Mouse (Mus musculus) cerebellum, postnatal 25 days (tissue): ENCODE results near the gene Insl5.
A peak's percentile ranks its signal among the peaks of the same experiment; 100 is the strongest.

Experiments
- DNase-seq, 2 experiments: peaks; one replicate each; pipeline ENCODE4 v3.0.0; 2021; ENCODE audit warnings: mixed read lengths in 2 of 2

Insl5 gene

DNA sequence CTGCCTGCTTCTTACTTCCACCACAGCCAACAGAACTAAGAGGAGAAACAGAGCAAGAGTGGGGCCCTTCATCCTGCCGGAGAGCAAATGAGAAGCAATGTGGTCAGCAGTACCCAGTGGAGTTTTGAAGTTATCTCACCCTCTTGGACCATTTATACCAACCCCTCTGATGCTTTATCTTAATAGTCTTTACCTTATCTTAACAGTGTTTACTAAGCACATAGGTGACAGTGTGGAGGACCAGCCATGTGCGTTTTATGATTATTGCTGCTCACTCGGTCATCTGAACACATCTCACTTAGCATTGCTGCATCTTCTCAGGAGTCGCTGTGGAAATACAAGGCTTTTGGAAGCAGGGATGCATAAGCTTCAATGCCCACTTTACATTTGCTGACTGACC, at the start of gene Insl5:
Gene Insl5, minus strand, starts transcription at position 222 of the 400 bp plus-strand sequence.
- no peak for DNase-seq

DNA sequence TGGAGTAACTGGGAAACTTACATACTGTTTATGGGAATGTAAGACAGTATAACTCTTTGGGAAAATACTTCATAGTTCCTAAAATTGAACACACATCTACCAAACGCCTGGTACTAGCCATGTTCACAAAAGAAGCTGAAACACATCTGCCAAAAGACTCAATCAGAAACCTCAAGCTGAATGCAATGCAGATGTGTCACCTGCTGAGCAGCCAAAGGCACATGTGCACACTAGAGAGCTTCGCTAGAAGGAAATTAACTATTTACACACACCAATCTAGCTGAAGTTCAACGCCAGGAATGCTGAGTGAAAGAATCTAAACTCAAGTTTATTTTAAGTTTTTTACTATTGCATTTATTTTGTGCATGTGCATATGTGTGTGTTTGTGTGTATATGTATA, 44.0 kb upstream of the Insl5 start:
- DNase-seq, result no peak

DNA sequence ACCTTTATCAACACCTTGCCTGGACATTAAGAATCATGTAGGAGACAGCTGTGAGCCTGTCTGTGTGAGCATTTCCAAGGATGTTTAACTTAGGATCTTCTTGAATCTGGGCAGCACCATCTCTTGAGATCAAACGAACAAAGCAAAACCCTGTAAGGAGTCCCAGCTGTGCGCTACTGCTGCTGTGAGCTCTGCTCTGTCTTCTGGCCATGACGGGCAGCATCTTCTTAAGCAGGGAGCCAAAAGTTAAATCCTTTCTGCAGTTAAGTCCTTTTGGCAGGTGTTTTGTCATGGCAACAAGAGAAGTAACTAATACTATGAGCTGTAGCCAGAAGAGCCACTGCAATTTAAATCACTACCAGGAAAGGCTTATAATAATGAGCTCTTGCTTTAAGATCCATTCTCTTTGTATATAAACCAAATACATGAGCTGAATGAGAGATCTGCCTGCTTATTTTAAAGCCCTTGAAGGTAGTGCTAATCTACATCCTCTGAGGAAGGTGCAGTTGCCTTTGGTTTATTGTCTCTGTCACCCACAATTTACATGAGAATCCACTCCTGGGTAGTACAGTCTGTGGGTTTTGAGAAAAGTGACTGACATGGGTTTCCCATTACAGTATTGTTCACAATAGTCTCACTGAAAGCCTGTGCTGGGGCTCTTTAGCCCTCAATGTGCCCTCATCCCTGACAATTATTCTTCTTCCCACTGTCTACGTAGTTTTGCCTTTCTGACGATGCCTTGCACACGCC, 41.4 kb upstream of the Insl5 start:
- DNase-seq, result no peak

DNA sequence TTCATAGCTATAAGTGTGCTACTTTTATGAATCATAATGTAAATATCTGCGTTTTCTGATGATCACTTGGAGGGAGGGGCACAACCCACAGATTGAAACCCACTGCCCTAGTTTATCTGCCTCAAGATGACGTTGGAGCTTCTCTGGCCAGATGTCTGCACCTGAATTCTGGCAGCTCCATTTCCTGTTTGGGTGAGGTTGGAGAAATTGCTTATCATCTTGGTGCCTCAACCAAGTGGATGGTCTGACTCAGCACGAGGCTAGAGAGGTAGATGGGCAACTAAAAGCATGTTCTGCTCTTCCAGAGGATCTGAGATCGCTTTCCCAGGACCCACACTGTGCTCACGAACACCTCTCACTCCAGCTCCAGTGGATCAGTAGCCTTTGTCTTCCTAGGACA, 38.3 kb upstream of the Insl5 start:
- DNase-seq, result no peak

DNA sequence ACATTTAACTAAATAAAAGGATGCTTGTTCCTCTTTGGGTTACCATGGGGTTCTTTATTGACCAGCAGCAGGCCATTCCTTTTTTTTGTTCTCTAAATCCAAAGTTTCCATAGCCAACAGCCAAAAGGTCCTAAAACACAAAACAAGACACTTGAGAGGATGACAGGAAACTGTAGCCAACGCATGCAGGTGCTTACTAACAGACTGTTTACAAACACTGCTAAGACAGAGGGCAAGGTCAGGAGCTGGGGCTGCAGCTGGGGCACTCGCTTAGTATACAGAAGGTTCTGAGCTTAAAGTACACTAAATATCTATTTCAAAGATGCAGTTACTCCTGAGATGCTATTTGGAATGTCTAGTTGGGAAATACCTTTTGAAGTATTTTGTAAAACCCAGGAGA, 37.8 kb upstream of the Insl5 start:
- no peak for DNase-seq

DNA sequence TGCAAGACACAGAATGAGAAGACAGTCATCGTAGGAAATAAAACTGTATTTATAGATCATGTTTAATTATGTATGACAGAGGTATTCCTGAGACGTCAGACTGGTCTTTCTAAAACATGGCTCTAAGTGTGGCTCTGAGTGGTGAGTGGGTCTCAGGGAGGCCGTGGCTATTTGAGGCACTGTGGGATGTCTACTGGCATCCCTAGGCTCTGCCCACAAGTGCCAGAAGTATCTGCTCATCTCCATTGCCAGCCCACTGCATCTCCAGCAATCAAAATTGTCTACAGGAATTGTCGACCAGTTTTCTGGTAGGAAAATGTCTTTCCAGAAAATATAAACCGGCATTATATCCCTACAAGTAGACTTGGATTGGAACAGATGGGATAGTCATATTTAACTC, 30.3 kb upstream of the Insl5 start:
- no peak for DNase-seq

DNA sequence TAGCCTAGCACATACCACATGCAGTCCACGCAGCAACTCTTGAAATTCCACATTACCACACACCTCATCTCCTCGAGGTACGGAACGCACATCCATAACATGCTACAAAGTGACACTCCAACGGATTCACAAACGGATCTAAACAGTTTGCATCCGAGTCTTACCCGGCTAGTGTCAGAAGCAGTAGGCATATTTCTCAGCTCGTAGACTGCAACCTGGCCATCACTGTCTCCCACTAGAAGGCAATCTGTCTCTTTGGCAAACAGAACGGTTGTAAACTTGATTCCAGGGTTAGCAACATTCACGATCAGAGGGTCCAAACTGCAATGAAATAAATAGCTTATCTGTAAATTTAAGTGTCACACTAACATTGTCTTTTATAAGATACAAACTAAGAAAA, 21.4 kb upstream of the Insl5 start:
- peak; percentile 5 to 12 for DNase-seq

DNA sequence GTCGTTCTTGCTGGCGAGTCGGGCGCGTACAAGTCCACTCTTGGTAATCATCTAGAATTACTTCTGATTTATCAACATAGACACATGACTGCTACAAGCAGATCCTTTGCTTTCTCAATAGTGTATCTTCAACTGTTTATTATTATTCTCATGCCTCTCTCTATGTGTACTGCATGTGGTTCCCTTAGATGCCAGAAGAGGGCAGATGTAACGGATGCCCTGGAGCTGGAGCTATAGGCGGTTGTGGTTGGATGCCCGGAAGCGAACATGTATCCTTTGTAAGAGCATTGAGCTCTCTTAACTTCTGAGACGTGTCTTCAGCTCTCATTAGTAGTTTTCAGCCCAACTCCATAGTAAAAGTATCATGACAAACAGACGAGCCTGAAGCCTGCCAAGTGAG, 16.4 kb upstream of the Insl5 start:
- DNase-seq, result no peak

DNA sequence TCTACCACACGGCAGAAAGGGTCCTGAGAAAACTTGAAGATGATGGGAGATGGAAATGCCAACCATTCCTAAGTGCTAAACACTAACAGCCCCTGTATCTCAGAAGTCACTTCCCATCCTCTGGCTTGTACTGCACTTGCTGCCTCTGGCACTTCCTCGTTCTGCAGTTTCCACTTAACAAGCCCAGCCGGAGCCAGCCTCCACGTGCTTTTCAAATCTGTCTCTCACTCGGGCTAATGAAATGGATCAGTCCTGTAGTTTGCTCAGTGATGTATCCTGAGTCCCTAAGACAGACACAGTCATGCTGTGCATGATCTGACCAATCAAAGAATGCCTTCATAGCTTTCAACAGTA, 13.2 kb upstream of the Insl5 start:
- no peak for DNase-seq

DNA sequence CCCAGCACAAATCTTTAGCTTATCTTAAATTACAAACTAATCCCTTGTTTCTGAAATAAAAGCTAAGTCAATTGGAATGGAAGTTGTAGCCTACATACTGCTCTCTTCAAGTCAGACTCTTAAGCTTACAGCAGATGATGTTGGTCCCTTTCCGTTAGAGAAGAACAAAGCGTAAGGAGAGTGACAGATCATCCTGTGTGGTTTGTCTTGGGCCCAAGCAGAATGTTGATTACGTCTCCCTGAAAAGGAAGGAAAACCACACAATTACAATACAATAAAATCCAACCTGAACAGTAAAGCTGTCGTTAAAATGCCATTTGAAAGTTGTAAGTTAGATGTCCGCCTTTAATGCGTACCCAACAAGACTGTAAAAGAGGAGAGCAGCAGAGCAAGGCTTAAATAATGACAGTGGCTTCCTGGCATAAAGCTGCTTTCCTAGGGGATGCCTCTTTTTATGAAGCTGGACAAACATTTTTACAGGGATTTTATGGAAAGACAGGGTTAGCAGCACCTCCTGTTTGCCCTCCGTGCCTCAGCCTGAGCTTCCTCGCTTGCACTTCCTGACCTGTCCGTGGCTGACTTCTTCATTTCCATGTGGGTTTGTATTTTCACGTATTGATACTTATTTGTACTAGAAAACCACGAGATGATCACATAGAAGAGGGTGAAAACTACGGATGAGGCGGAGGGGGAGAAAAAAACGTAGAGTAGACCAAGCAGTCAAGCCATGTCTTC, 12.6 kb upstream of the Insl5 start:
- no peak for DNase-seq

DNA sequence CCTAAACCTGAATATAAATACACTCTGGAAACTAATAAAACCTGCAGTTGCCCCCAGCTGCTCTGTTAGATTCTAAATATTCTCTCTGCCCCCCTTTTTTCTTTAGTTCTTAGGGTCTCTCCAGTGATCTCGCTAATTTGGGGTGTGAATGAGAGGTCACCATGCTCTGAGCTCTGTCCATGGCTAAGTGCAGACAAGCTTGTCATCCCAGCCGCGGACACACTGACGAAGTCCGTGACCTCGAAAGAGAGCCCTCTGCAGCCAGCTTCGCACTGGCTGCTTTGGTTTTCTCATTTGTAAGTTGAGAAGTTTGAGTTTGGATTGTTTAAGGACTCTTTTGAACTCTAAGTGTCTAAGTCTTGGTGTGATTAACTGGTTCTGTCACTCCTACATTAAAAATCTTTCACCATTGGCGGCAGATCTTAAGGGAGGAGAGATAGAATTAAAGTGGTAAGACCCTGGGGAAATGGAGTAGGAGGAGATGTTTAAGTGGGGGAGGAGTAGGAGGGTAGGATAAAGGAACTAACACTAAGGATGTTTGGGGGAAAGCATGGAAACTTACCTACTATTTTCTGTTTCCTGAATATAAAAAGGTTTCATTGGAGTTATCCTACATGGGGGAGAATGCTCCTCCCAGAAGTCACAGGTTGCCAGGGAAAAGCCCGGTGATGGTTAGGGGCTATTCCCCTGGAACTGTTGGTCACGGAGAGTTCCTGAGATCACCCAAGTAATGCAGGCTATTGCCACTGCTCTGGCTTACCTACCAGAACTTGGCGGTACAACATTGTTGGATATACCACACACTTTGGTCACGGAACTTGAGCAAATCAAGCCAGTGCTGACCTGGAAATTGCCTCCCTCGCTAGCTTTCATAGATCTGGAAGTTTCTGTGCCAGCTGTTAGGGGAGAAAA, 1.8 kb upstream of the Insl5 start:
- DNase-seq, result no peak

DNA sequence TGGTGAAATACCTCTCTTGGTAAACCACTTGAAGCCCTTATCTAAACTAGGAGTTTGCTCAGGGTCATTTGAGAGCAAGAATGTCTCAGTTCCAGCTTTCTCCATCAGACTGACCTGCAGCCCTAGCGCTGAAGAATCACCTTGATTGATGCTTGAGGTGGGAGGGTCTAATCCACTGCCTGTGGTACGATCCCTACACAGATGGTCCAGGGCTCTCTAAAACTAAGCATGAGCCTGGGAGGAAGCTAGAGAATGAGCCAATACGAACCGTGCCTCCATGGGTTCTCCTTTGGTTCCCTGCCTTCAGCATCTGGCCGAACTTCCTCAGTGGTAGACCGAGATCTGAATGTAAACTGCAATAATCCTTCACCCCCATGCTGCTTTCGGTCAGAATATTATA, 1.1 kb upstream of the Insl5 start:
- no peak for DNase-seq

DNA sequence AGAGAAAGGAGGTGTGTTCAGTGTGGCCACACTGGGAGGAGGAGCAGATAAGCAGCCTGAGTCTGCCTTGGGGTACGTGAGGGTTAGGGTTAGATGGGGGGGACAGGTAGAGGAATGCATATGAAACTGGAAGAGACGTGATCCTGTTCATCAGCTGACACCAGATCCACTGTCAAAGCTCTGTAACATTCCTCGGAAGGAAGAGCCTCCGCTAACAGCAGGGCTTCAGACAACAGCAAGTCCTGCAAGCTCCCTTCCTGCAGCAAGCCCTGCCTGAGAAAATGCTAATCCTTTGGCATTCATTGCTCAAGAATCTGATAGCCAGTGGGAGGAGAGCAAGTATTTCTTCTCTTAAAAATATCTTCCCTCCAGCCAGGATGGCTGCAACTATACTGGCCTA, 13.2 kb downstream of the Insl5 start:
- DNase-seq, result no peak

DNA sequence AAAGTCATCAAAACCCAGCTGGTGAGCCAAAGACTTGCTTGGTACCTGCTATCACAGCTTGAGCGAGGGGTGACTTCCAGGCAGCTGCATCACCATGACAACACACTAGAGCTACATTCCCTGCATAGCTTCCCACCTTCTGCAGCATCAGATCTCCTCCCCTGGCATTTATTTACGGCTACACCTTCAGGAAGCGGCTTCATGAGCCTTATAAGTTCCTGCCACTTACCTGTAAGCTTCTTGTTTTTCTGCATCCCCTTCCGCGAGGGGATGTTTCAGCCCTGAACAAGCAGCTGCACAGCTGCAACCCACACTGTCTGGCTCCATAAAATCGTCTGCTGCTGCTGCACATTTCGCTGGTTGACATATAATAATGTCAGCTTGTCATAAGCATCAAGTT, 14.8 kb downstream of the Insl5 start:
- DNase-seq, result no peak

DNA sequence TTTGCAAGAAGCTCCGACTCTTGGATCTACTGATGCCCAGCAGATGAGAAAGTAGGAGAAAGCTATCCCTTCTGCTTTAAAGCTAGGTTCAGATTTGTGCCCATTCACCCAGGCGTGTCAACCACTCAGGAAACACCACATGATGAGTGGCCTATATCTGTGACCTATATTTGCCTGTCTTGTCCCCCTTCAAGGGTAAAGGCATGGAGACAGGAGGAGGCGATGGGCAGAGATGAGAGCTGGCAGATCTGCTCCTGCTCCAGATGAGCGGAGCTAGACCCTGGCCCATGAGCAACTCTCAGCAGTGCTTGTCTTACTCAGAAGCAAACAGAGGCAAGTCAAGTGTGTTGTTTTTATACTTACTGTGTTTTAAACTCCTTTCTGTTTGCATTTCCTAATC, 15.9 kb downstream of the Insl5 start:
- no peak for DNase-seq

DNA sequence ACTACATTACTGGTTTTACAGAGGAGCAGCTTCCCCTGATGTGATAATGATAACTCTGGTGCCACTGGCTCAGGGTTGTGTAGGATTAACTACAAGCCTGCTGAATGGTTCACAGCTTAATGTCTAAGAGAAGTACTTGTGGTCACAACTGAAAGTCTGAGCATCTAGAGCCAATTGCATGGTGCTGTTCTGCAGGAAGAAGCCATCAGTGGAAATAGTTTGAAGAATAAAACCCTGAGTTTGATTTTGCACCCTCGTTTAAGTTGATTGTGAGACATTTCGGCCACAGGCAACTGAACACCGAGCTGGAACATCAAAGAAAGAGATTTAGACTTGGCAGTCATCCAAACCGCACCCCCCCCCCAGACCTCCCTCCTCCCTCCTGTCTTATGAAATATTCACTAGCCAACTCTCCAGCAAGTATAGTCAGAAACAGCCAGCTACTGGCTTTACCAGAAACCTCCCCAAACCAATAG, 19.7 kb downstream of the Insl5 start:
- DNase-seq, result no peak

DNA sequence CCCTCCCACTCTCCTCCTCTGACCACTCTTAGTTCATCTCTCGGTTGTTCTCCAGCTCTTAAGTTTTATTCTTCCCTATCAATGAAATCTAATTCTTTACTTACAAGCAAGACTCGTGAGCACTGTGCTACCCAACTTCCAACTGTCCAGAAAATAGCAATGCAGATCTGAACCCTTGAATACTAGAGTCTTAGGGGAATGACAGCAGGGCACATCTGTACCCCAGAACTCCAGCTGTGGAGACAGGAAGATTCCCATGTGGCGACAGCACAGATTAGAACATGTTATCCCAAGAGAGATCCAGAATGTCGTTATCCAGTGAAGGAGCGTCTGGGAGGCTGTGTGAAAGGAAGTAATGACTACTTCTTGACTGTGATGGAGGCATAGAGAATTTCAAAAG, 20.4 kb downstream of the Insl5 start:
- DNase-seq, result no peak

DNA sequence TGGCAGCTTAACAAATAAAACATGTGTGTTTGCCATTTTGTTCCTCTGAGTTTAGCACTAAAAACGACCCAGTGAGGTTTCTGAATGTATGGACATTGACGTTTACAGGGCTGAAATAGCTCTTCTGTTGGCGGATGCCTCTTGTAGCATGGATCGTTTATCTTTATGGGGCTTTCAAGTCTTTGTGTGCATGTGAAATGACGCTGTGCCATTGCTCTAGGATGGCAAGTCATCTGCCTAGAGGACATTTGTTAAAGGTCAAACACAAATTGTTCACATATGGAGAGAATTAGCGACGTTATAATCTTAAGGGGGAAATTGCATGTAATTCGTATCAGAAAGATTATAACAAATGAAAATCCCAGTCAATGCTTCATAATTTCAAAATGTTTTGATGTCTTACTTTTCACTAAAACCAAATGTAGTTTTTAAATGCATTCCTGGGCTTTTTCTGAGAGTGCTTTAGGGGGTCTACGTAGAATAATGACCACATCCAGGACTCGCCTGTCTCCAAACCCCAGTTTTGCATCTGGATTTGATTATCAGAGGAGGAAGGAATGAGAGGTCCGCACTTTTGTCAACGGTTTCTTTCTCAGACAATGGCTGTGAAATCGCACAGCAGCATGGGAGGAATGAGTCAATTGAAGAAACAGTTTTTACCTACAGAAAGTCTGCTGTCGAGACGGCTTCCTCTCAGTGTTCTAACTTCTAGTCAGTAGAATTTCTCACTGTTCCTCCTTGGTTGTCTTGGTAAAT, 21.3 kb downstream of the Insl5 start:
- no peak for DNase-seq

DNA sequence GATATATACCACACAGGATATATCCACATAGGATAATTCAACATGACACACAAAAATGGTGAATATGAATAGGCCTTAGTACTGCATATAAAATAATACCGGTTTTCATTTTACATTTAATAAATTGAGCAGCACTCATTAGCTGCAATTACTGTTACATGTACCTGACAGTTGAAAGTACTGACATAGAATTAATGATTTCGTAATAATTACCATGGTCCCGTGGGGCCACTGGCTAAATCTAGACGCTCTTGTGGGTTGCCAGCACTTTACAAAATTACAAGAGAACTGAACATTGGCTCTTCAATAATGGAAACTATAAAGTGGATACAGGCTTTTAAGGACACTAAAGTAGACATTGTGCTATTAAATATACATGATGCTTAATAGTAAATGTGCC, 22.0 kb downstream of the Insl5 start:
- DNase-seq, result no peak

DNA sequence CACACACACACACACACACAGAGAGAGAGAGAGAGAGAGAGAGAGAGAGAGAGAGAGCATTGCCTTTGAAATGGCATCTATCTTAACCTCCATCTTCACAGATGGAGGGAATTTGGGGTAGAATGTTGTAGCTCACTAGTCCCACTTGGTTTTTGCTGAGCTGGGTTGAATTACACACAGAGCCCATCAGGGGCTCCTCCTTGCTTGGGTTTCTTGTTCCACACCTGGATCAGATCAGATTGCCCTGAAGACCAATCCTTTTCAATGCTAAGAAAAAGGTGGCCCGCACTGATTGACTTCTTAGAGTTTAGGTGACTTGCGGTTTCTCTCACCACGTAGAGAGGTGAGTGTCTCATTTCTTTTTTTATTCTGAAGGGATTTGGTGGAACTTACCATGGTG, 35.0 kb downstream of the Insl5 start:
- no peak for DNase-seq

DNA sequence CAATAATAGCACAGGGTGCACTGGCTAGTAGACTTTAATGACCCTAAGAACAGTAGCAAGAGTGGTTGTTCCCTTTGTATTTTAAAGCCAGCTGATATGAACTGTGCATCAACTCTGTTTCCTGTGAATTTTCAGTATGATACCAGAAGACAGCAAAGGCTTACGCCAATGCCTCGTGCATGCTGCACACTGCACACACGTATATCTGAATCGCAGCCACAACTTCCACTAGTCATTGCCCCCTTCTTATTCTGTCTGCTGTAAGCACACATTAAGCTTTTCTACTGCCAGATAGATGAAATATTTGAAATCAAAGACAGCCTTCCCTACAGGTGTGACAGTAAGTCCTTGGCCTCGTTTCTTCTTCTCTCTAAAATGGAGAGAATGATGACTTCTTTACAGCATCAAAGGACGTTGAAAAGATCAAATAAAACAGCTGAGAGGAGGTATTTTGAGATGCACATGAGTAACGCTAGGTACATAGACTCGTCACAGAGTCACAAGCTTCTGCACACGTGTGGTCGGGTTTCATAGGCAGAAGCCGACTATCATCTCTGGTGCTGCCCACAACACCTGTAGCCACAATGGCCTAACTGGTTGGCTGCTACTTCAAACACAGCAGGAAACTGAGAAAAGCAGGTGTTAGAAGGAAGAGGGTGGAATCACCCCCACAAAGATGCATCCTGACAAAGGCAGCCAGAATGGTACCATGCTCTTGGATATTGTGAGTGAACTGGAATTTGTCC, 35.9 kb downstream of the Insl5 start:
- DNase-seq, result no peak

DNA sequence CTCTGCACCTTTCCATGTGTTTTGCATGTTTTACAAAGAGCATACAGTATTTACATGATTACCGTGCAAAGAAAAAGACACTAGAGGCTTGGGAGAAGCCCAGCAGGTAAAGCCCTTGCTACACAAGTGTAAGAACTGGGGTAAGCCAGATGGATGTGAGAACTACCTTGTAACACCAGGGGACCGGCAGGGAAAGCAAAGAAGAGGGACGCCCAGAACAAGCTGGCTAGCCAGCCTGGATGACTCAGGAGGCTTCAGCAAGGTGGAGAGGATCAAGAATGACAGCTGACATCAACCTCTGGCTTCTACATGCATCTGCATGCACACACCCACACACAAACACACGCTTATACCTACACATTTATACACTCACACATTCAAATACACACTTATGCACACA, 36.6 kb downstream of the Insl5 start:
- DNase-seq, result no peak
